Mouse (Mus musculus): ENCODE measurements around the gene Mthfd1. TPM values are rescaled to one million over a fixed set of nuclear protein-coding genes. Genes with fewer than 3 reads are reported as not detected.

Gene Mthfd1
- polyA plus RNA-seq, 1 experiment from 2014 or later: 142 TPM

DNA sequence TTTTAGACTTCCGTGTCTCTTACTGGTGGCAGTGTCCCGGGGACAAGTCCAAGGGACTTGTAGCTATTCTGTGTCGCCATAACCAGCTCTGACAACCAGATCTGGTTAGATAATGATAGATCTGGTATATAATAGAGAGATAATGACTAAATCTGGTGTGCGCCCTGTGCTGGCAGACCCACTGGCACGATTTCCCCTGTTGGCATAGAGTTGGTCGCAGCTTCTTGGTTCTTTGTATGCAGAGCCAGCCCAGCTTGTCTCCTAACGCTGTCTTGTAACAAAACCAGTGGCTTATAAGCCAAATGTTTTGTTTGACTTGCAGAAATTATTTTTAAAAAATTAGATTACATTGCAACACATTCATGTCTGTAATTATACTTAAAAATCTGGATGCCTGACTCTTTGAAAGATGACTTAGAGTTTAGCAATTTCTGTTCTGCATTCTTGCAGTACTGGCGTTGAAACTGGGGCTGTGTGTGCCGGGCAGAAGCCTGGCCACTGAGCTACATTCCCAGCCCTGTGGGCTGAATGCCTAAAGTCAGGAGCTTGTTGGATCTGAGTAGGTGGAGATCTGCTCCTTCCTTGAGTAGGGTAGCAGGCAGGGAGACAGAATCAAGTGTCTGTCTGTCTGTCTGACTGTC lies 9.3 kb downstream of the Mthfd1 start:
- Histone ChIP-seq H3K4me3 (no peak overlapping the region), H3K9me3 (replicated peaks) (no peaks in the 10 kb centered on the region), H3K27ac (no peak overlapping the region), H3K4me1 (peaks cover 49% of the 10 kb centered on the region), H3K4me2 (no peak overlapping the region), H3K36me3 (peaks cover 53% of the 10 kb centered on the region), H3K9ac (no peak overlapping the region), H3K27me3 (replicated peaks) (no peaks in the 10 kb centered on the region)
- WGBS (ENCODE audit: insufficient replicate concordance): 72% methylated on average over 9 of the region's 9 CpGs
- ATAC-seq: no peak

DNA sequence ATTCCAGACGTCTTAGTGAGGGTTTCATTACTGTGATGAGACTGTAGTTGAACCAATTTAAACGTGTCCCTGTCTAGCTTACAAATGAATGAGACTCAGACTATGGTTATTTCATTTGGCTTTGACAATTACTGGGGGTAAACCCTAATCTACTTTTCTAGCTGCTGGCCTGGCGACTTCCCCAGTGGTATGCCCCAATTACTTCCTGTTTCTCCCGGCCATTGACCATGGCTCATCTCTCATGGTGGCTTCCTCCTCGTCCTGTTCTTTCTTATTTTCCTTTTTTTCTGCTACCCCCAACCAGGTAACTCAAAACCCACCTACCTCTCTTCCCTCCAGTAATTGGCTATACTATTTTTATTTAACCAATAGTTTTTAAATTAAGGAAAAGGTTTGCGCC lies 9.9 kb downstream of the Mthfd1 start:
- WGBS (ENCODE audit: insufficient replicate concordance): 47% methylated on average over 6 of the region's 6 CpGs
- ATAC-seq: no peak
- no peaks in the 10 kb centered on the region for H3K27me3 ChIP-seq (replicated peaks)
- H3K9me3 ChIP-seq (replicated peaks): no peaks in the 10 kb centered on the region
- no peak overlapping the region for H3K9ac ChIP-seq
- no peak overlapping the region for H3K27ac ChIP-seq
- H3K36me3 ChIP-seq: peaks cover 58% of the 10 kb centered on the region
- H3K4me2 ChIP-seq: no peak overlapping the region
- peaks cover 50% of the 10 kb centered on the region for H3K4me1 ChIP-seq
- no peak overlapping the region for H3K4me3 ChIP-seq

DNA sequence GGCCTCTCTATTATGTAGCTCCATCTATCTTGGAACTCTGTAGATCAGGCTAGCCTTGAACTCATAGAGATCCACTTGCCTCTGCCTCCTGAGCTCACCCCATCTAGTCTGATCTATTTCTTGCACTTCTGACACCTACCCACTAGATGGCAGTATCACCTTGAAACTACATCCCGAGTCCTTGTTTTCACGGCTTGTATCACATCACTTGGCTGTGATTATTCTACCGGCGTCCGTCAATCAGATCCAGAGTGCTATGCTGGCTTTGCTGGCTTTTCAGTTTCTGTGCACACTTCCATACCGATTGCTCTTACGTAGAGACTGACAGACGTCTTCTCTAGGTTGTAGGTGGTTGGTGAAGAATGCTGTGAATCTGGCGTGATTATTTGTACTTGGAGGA lies 11.8 kb downstream of the Mthfd1 start:
- H3K9me3 ChIP-seq (replicated peaks): no peaks in the 10 kb centered on the region
- H3K36me3 ChIP-seq: peaks cover 77% of the 10 kb centered on the region
- H3K4me2 ChIP-seq: no peak overlapping the region
- no peak overlapping the region for H3K4me3 ChIP-seq
- H3K4me1 ChIP-seq: peaks cover 46% of the 10 kb centered on the region
- H3K9ac ChIP-seq: no peak overlapping the region
- 70% methylated on average over 9 of the region's 9 CpGs for WGBS (ENCODE audit: insufficient replicate concordance)
- ATAC-seq: peak; percentile 42; the same call in 1 of the 2 replicates
- H3K27me3 ChIP-seq (replicated peaks): no peaks in the 10 kb centered on the region
- no peak overlapping the region for H3K27ac ChIP-seq

DNA sequence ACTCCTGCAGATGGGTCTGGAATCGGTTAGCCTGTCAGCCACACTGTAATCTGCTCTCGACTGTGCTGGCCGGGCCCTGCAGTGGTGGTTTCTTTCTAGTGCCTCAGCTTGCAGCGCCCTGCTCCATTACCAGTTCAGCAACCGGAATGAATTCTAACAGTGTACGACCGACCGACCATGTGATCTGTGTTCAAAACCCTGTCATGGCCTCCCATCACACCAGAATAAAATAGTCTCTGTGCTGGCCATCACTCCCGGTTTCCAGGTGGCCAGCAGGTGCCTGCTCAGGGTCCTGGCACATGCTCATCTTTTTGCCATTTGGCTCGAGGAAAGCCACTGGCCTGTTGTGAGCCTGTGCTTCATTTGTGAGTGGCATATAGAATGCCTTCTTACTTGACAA lies 13.6 kb downstream of the Mthfd1 start:
- Histone ChIP-seq H3K4me3 (no peak overlapping the region), H3K36me3 (peaks cover 75% of the 10 kb centered on the region), H3K4me1 (peaks cover 39% of the 10 kb centered on the region), H3K9me3 (replicated peaks) (no peaks in the 10 kb centered on the region), H3K9ac (no peak overlapping the region), H3K27me3 (replicated peaks) (no peaks in the 10 kb centered on the region), H3K27ac (no peak overlapping the region), H3K4me2 (no peak overlapping the region)
- ATAC-seq: no peak
- 80% methylated on average over 10 of the region's 10 CpGs for WGBS (ENCODE audit: insufficient replicate concordance)

DNA sequence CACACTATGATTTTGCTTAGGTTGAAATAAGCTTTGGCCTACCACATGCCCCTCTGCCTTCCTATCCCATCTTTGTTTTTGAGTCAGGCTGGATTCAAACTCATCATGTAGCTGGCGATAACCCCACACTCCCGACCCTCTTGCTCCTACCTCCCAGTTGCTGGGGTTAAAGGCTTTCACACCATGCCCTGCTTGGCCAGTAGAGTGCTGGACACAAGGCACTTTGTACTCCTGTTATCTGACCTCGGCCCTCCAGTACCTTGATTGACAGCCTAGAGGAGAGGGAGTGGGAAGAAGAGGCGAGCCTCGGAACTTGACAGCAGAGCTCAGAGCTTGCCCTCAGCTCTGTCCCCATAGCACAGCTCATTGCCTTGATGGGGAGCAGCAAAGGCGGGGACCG lies 14.1 kb downstream of the Mthfd1 start:
- H3K27ac ChIP-seq: peak overlapping the region; percentile 54; the same call in 1 of the 2 replicates
- no peak overlapping the region for H3K4me2 ChIP-seq
- H3K9ac ChIP-seq: no peak overlapping the region
- ATAC-seq: peak; percentile 40
- H3K9me3 ChIP-seq (replicated peaks): no peaks in the 10 kb centered on the region
- peaks cover 75% of the 10 kb centered on the region for H3K36me3 ChIP-seq
- WGBS (ENCODE audit: insufficient replicate concordance): 70% methylated on average over 7 of the region's 7 CpGs
- H3K4me1 ChIP-seq: peaks cover 34% of the 10 kb centered on the region
- H3K4me3 ChIP-seq: no peak overlapping the region
- H3K27me3 ChIP-seq (replicated peaks): no peaks in the 10 kb centered on the region

DNA sequence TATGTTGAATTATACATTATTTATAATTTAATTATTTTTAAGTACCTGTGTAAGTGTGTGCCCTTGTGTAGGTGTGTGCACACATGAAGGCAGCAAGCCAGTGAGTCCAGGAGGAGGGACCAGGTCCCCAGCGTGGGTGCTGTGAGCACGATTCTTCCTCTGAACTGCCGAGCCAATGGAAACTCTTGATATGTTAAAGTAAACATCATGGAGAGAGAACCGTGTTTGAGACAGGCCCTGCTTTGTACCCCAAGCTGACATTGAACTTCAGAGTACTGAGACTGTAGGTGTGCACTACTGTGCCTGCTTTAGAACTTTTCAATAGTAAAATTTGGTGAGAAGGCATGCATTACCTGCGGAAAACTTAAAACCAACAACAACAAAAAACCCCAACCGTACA lies 16.4 kb downstream of the Mthfd1 start:
- Histone ChIP-seq H3K4me2 (no peak overlapping the region), H3K4me3 (no peak overlapping the region), H3K36me3 (peaks cover 74% of the 10 kb centered on the region), H3K27ac (0 out of 2 replicates have a peak overlapping the region, but pooled peaks have one; percentile 5), H3K4me1 (peaks cover 24% of the 10 kb centered on the region), H3K27me3 (replicated peaks) (no peaks in the 10 kb centered on the region), H3K9ac (no peak overlapping the region), H3K9me3 (replicated peaks) (no peaks in the 10 kb centered on the region)
- ATAC-seq: no peak
- whole genome bisulfite sequencing (ENCODE audit: insufficient replicate concordance): 84% methylated on average over 6 of the region's 6 CpGs

DNA sequence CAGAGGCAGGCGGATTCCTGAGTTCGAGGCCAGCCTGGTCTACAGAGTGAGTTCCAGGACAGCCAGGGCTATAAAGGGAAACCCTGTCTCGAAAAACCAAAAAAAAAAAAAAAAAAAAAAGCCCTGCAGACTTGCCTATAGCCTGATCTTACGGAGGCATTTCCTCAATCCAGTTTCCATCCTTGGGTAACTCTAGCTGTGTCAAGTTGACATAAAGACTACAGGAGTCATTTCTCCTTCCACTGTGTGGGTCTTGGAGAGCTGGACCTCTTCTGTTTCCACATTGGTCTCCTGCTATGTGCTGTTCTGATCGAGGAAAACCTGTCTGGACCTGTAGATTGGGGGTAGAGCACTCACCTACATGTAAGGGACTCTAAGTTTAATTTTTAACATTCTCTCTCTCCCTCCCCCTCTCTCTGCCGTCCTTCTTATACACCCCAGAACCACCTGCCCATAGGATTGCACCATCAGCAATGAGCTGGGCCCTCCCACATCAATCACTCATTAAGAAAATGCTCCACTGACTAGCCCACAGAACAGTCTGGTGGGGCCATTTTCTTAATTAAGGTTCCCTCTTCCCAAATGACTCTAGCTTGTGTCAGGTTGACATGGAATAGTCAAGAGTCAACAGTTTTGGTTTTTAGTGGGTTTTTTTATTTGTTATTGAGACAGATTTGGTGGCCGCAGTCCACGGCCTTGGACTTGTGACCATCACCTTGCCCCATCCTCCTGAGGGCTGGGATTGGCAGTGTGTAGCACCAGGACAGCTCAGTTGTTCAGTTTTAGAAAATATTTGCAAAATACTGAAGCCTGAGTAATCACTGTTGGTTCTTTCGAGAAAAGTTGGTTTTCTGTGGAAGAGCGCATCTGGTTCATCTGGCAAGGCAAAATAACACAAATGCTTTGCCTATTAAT lies 17.8 kb downstream of the Mthfd1 start:
- peak; percentile 72 for ATAC-seq

DNA sequence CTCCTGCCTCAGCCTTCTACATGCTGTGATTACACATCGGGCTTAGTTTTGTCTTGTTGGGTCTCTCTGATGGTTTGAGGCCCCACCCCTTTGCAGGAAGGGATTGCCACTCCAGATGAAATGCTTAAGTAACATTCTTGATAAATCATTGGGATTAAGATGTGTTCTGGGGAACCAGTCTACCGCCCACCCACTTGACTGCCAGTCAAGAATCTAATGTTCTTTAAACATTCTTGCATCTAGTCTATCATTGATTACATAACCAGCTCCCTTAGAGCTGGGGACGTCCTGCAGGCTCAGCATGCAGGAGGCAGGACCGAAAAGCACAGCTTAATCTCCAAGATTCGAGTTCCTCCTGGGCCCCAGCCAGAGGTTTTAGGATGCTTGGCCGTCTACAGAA lies 23.1 kb downstream of the Mthfd1 start:
- Histone ChIP-seq H3K27ac (no peak overlapping the region), H3K27me3 (replicated peaks) (no peaks in the 10 kb centered on the region), H3K9ac (no peak overlapping the region), H3K9me3 (replicated peaks) (no peaks in the 10 kb centered on the region), H3K4me2 (no peak overlapping the region), H3K36me3 (peaks cover 86% of the 10 kb centered on the region), H3K4me1 (no peaks in the 10 kb centered on the region), H3K4me3 (no peak overlapping the region)
- ATAC-seq: no peak
- 71% methylated on average over 6 of the region's 6 CpGs for WGBS (ENCODE audit: insufficient replicate concordance)

More for the DNA sequence above, 17.8 kb downstream of the Mthfd1 start:
- peaks cover 20% of the 10 kb centered on the region for H3K4me1 ChIP-seq
- peaks cover 79% of the 10 kb centered on the region for H3K36me3 ChIP-seq
- H3K27me3 ChIP-seq (replicated peaks): no peaks in the 10 kb centered on the region
- no peak overlapping the region for H3K9ac ChIP-seq
- WGBS (ENCODE audit: insufficient replicate concordance): 79% methylated on average over 10 of the region's 10 CpGs
- H3K4me3 ChIP-seq: no peak overlapping the region
- H3K9me3 ChIP-seq (replicated peaks): no peaks in the 10 kb centered on the region
- no peak overlapping the region for H3K4me2 ChIP-seq
- H3K27ac ChIP-seq: no peak overlapping the region

DNA sequence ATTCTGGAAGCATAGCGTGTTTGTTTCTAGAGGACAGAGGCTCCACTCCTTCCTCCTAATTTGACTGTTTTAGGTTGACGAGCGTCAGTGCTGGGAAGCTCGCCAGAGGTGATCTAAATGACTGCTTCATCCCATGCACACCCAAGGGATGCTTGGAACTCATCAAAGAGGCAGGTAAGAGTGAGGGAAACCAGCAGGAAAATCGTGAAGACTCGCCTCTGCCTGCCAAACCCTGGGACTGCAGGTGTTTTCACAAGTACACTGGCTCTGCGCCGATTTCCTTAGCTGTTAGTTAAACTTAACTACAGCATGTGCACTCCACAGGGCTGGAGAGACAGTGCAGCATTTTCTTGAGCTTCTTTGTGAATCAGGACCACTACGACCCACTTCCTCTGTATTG lies 25.5 kb downstream of the Mthfd1 start:
- no peaks in the 10 kb centered on the region for H3K4me1 ChIP-seq
- 83% methylated on average over 9 of the region's 9 CpGs for WGBS (ENCODE audit: insufficient replicate concordance)
- no peak for ATAC-seq
- no peaks in the 10 kb centered on the region for H3K27me3 ChIP-seq (replicated peaks)
- H3K9ac ChIP-seq: no peak overlapping the region
- H3K27ac ChIP-seq: no peak overlapping the region
- H3K4me2 ChIP-seq: no peak overlapping the region
- no peak overlapping the region for H3K4me3 ChIP-seq
- H3K9me3 ChIP-seq (replicated peaks): no peaks in the 10 kb centered on the region
- peaks cover 97% of the 10 kb centered on the region for H3K36me3 ChIP-seq

DNA sequence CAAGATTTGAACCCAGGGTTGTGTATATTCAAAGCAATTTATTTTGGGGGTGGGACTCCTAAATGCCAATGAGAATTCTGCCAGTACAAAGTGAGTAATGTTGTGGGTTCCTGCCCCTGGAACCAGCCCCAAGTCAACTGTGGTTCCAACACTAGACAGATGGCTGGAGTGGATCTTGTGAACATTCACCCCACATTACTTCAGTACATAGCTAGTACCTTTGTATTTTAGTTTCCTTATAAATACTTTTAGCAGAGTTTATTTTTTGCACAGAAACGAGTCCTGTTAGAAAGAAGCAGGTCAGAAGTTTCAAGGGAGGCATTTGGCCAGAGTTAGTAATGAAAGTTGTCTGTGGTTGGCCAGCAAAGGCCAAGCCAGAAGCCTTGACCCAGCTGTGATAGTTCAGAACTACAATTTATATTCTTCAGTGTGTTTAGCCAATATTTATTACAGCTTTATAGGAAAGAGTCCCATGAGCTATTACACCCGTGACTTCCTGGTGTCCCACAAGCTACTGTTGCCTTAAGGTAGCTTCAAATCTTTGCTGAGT lies 26.1 kb downstream of the Mthfd1 start:
- 67% methylated on average over 2 of the region's 2 CpGs for WGBS (ENCODE audit: insufficient replicate concordance)
- H3K27me3 ChIP-seq (replicated peaks): no peaks in the 10 kb centered on the region
- no peak overlapping the region for H3K27ac ChIP-seq
- peaks cover 96% of the 10 kb centered on the region for H3K36me3 ChIP-seq
- no peaks in the 10 kb centered on the region for H3K9me3 ChIP-seq (replicated peaks)
- H3K4me2 ChIP-seq: no peak overlapping the region
- ATAC-seq: no peak
- no peak overlapping the region for H3K9ac ChIP-seq
- H3K4me3 ChIP-seq: no peak overlapping the region
- no peaks in the 10 kb centered on the region for H3K4me1 ChIP-seq

DNA sequence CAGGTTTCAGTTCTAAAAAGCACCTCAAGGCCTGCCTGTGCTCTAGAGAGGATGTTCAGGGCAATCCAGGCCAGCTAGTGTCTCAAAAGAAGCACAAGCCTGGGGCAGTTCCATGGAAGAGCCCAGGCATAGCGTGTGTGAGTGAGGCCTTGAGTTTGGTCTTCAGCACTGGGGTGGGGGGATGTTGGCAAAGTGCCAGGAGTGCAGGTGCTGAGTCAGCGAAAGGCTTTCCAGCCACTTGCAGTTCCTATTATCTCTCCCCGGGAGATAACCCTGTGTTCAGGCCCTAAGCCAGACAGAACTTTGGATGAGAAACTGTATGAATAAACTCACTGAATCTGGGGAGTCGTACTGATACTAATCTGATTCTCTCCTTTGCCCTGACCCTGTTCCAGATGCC lies 27.0 kb downstream of the Mthfd1 start:
- H3K36me3 ChIP-seq: peaks cover 92% of the 10 kb centered on the region

DNA sequence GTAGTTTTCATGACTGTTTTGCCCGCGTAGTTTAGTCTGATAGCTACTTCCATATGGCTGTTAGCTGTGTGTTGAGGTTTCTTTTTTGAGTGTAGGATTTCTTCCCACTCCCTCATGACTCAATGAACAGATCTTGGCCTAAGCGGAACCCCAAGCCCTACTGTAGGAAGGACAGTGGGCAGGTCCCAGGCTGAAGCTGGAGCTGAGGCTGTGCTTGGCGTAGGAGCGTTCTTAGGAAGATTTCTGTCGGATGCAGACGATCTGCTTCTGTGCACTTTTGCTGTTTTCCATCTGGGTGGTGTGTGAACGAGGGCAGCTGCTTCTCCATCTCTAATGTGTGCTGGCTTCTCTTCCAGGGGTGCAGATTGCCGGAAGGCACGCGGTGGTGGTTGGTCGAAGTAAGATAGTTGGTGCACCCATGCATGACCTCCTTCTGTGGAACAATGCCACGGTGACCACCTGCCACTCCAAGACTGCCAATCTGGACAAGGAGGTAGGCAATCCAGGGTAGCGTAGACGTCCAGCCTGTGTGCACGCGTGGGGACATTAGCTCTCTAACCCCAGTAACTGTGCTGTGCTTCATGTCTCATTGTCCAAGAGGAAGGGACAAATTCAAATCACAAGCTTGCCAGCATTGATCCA lies 27.6 kb downstream of the Mthfd1 start:
- H3K4me2 ChIP-seq: no peak overlapping the region
- WGBS (ENCODE audit: insufficient replicate concordance): 86% methylated on average over 17 of the region's 17 CpGs
- no peak for ATAC-seq
- no peaks in the 10 kb centered on the region for H3K27me3 ChIP-seq (replicated peaks)
- H3K4me3 ChIP-seq: no peak overlapping the region
- H3K9ac ChIP-seq: no peak overlapping the region
- no peaks in the 10 kb centered on the region for H3K9me3 ChIP-seq (replicated peaks)
- H3K27ac ChIP-seq: no peak overlapping the region
- peaks cover 93% of the 10 kb centered on the region for H3K36me3 ChIP-seq
- no peaks in the 10 kb centered on the region for H3K4me1 ChIP-seq

More for the DNA sequence above, 27.0 kb downstream of the Mthfd1 start:
- no peaks in the 10 kb centered on the region for H3K4me1 ChIP-seq
- no peak overlapping the region for H3K4me3 ChIP-seq
- no peak overlapping the region for H3K4me2 ChIP-seq
- WGBS (ENCODE audit: insufficient replicate concordance): 73% methylated on average over 4 of the region's 4 CpGs
- no peaks in the 10 kb centered on the region for H3K9me3 ChIP-seq (replicated peaks)
- no peak overlapping the region for H3K9ac ChIP-seq
- peak; percentile 37; the same call in 1 of the 2 replicates for ATAC-seq
- H3K27ac ChIP-seq: no peak overlapping the region
- H3K27me3 ChIP-seq (replicated peaks): no peaks in the 10 kb centered on the region
